In genomic region chr11:119547183-119547921, GRCm38 (mm10) we compare ENCODE assay signal across 8 mouse cellular contexts. TPM values are rescaled to one million over a fixed set of nuclear protein-coding genes. Genes with fewer than 3 reads are reported as not detected.
DNase-seq lines count a peak whose midpoint lies in the region; ATAC-seq and TF ChIP-seq lines count a peak whose summit lies in the region.

Gene Nptx1 (minus strand): TSS chr11:119547753.

- WGBS in embryonic facial prominence, embryonic 11.5 days = under 1% methylated on average over 61 of the region's 90 CpGs
- WGBS in hindbrain, embryonic 16.5 days = 0% methylated on average over 62 of the region's 90 CpGs
- WGBS in limb, embryonic 14.5 days = under 1% methylated on average over 51 of the region's 90 CpGs
- under 1% methylated on average over 90 of the region's 90 CpGs for WGBS in olfactory bulb, adult 2 months

- peaks cover 65% of the 10 kb centered on the region for H3K27me3 ChIP-seq in embryonic facial prominence, embryonic 11.5 days (ENCODE audit: control insufficient read depth, insufficient read depth, low read length)
- 0 out of 2 replicates have a peak, but pooled peaks cover 4% of the 10 kb centered on the region for H3K27me3 ChIP-seq in hindbrain, embryonic 16.5 days (replicated peaks; ENCODE audit: control insufficient read depth, insufficient read depth, low read length)
- H3K27me3 ChIP-seq in limb, embryonic 14.5 days (ENCODE audit: control insufficient read depth, insufficient read depth, low read length) = peaks cover 74% of the 10 kb centered on the region

- peak within 1 kb of the TSS; percentile 55 for H3K4me3 ChIP-seq in embryonic facial prominence, embryonic 11.5 days (ENCODE audit: low read depth, low read length)
- peak within 1 kb of the TSS; percentile 68 for H3K4me3 ChIP-seq in hindbrain, embryonic 16.5 days (ENCODE audit: low read length)
- peak within 1 kb of the TSS; percentile 53 for H3K4me3 ChIP-seq in limb, embryonic 14.5 days (replicated peaks; ENCODE audit: low read length)
- peak within 1 kb of the TSS; percentile 72 for H3K4me3 ChIP-seq in olfactory bulb, adult 2 months (ENCODE audit: insufficient read depth, low read depth, low read length)

- peak; percentile 67 for DNase-seq in layer of hippocampus, adult 11-12 months (ENCODE audit: low spot score)
- DNase-seq in layer of hippocampus, adult 9-10 months (ENCODE audit: low spot score) = no peak
- peak; percentile 59 for DNase-seq in adrenal gland, adult 2 months
- peak; percentile 42 for DNase-seq in embryonic facial prominence, embryonic 11.5 days (ENCODE audit: low spot score)
- DNase-seq in limb, embryonic 14.5 days (ENCODE audit: low spot score) = no peak
- DNase-seq in urinary bladder, postnatal 25 days (ENCODE audit: low spot score) = no peak

- TF ChIP-seq POLR2A in limb, embryonic 14.5 days (IDR thresholded peaks at IDR 0.05; ENCODE audit: borderline replicate concordance, extremely low read depth, insufficient read depth, insufficient read length) = no peak
- TF ChIP-seq POLR2A in olfactory bulb, adult 2 months (IDR thresholded peaks at IDR 0.05; ENCODE audit: insufficient read depth, low read depth, low read length) = peak; percentile 95

- peaks cover 17% of the 10 kb centered on the region for H3K4me1 ChIP-seq in embryonic facial prominence, embryonic 11.5 days (ENCODE audit: control insufficient read depth, insufficient read depth, low read length)
- peaks cover 53% of the 10 kb centered on the region for H3K4me1 ChIP-seq in hindbrain, embryonic 16.5 days (ENCODE audit: control insufficient read depth, insufficient read depth, low read depth, low read length)
- H3K4me1 ChIP-seq in limb, embryonic 14.5 days (ENCODE audit: control insufficient read depth, insufficient read depth, low read length) = peaks cover 20% of the 10 kb centered on the region
- H3K4me1 ChIP-seq in olfactory bulb, adult 2 months (ENCODE audit: control insufficient read depth, insufficient read depth, low read length) = peaks cover 48% of the 10 kb centered on the region

- no peak within 1 kb of the TSS for H3K27ac ChIP-seq in embryonic facial prominence, embryonic 11.5 days (replicated peaks; ENCODE audit: low read depth, low read length)
- peak within 1 kb of the TSS; percentile 70 for H3K27ac ChIP-seq in hindbrain, embryonic 16.5 days (ENCODE audit: low read depth, low read length)
- H3K27ac ChIP-seq in limb, embryonic 14.5 days (replicated peaks; ENCODE audit: low read depth, low read length) = no peak within 1 kb of the TSS
- H3K27ac ChIP-seq in olfactory bulb, adult 2 months (ENCODE audit: insufficient read depth, low read depth, low read length) = no peak within 1 kb of the TSS

- H3K36me3 ChIP-seq in embryonic facial prominence, embryonic 11.5 days (replicated peaks; ENCODE audit: control insufficient read depth, insufficient read depth, low read depth, low read length) = no peaks in the 10 kb centered on the region
- no peaks in the 10 kb centered on the region for H3K36me3 ChIP-seq in hindbrain, embryonic 16.5 days (ENCODE audit: control insufficient read depth, insufficient read depth, low read length)
- no peaks in the 10 kb centered on the region for H3K36me3 ChIP-seq in limb, embryonic 14.5 days (ENCODE audit: control insufficient read depth, insufficient read depth, low read length)

- 0 out of 2 replicates have a peak, but pooled peaks have one; percentile 26 for ATAC-seq in embryonic facial prominence, embryonic 11.5 days (replicated peaks; ENCODE audit: insufficient number of reproducible peaks, low FRiP score, low TSS enrichment, low read depth)
- peak; percentile 57 for ATAC-seq in hindbrain, embryonic 16.5 days
- ATAC-seq in limb, embryonic 14.5 days (ENCODE audit: low FRiP score, low read depth) = no peak

- peak within 1 kb of the TSS; percentile 61 for H3K9ac ChIP-seq in embryonic facial prominence, embryonic 11.5 days (replicated peaks; ENCODE audit: low read length)
- H3K9ac ChIP-seq in hindbrain, embryonic 16.5 days (ENCODE audit: low read depth, low read length) = peak within 1 kb of the TSS; percentile 86
- H3K9ac ChIP-seq in limb, embryonic 14.5 days (ENCODE audit: low read depth, low read length, severe bottlenecking) = peak within 1 kb of the TSS; percentile 52

- peak within 1 kb of the TSS; percentile 98 for H3K4me2 ChIP-seq in embryonic facial prominence, embryonic 11.5 days (ENCODE audit: low read depth, low read length)
- peak within 1 kb of the TSS; percentile 96 for H3K4me2 ChIP-seq in hindbrain, embryonic 16.5 days (ENCODE audit: low read length)
- H3K4me2 ChIP-seq in limb, embryonic 14.5 days (replicated peaks; ENCODE audit: low read depth, low read length, severe bottlenecking) = peak within 1 kb of the TSS; percentile 99

- no peak for TF ChIP-seq CTCF in olfactory bulb, adult 2 months (IDR thresholded peaks at IDR 0.05; ENCODE audit: insufficient read depth, low read depth, low read length)

- no peaks in the 10 kb centered on the region for H3K9me3 ChIP-seq in embryonic facial prominence, embryonic 11.5 days (replicated peaks; ENCODE audit: control insufficient read depth, low read length)
- H3K9me3 ChIP-seq in hindbrain, embryonic 16.5 days (ENCODE audit: control insufficient read depth, low read length) = no peaks in the 10 kb centered on the region
- H3K9me3 ChIP-seq in limb, embryonic 14.5 days (ENCODE audit: control insufficient read depth, low read length) = no peaks in the 10 kb centered on the region

RNA-seq across cellular contexts. Expression of gene Nptx1, which starts in this region (rescaled TPM):
- total RNA-seq in adrenal gland, adult 2 months (2021) = 1 to 10 TPM; 2.2 to 4.9 TPM
- polyA plus RNA-seq in adrenal gland, adult 2 months (2012; rRNA removed) = 1.9 and 2.2 TPM in 2 replicates
- 1.8 and 2.2 TPM in 2 replicates for polyA plus RNA-seq in embryonic facial prominence, embryonic 11.5 days (2014; fragmentation: Nextera tagmentation; extraction: Ambion mirVana)
- polyA plus RNA-seq in hindbrain, embryonic 16.5 days (2015; fragmentation: Nextera tagmentation; extraction: Ambion mirVana) = 15.6 and 22.4 TPM in 2 replicates
- polyA plus RNA-seq in limb, embryonic 14.5 days (2012; rRNA removed) = 2.2 and 2.5 TPM in 2 replicates
- 1.4 and 1.6 TPM in 2 replicates for polyA plus RNA-seq in limb, embryonic 14.5 days (2014; fragmentation: Nextera tagmentation; extraction: Ambion mirVana)
- polyA plus RNA-seq in olfactory bulb, adult 2 months (2012; ENCODE audit: insufficient read depth, insufficient read length, low replicate concordance, missing spikeins) = not detected in 2 replicates

Comparison
In these comparisons a context has a peak if more than half of its experiments do, and no peak if none do; other contexts are left out.
1. DNase-seq: peak in layer of hippocampus, adult 11-12 months (single experiment), adrenal gland, adult 2 months (single experiment) and embryonic facial prominence, embryonic 11.5 days (single experiment); none in layer of hippocampus, adult 9-10 months (single experiment), limb, embryonic 14.5 days (single experiment) and urinary bladder, postnatal 25 days (single experiment).
2. Peak in every context shown above with its lines, with median percentiles within 50 percentile points of each other: H3K4me2 ChIP-seq, H3K4me3 ChIP-seq and H3K9ac ChIP-seq.